Mouse (Mus musculus) heart, postnatal 36 days (tissue): ENCODE data around the gene Ccnl1. TPM values are rescaled to one million over a fixed set of nuclear protein-coding genes. Genes with fewer than 3 reads are reported as not detected.

Experiments
- DNase-seq, 2 experiments: peaks; one replicate each; pipeline ENCODE4 v3.0.0; 2021 to 2022
- intact Hi-C: fragments of 180-260 bp; cut with DNase I; formaldehyde crosslinking; loops from one replicate; pipeline ENCODE4 v1.15.1; 2025
- total RNA-seq, 2 experiments: library from RNA; stranded (reverse); gene quantifications; 2 replicates each; pipeline ENCODE4 v1.2.3; 2021

The Ccnl1 gene
- total RNA-seq, 2 experiments from 2014 or later, result 19.2 to 21.6 TPM

GRCm38 (mm10) chr3:65962270-65962930 is 4.4 kb upstream of the Ccnl1 start:
- intact Hi-C loops, result no loop called here
- DNase-seq, result no peak

GRCm38 (mm10) chr3:65960291-65960945 is 2.4 kb upstream of the Ccnl1 start:
- no peak for DNase-seq
- intact Hi-C loops, result no loop called here

- intact Hi-C loops, result loop anchor here (2.0 kb wide), 1 partner anchor 31 kb away; no protein-coding TSS in a partner anchor
- DNase-seq, result no peak
These were observed 1.5 kb upstream of the Ccnl1 start for GRCm38 (mm10) chr3:65959416-65960001.

GRCm38 (mm10) chr3:65958840-65959185 is 764 bp upstream of the Ccnl1 start:
- peak in 1 of 2 experiments; percentile 18 for DNase-seq

GRCm38 (mm10) chr3:65957271-65958101 is 563 bp downstream of the Ccnl1 start:
- peak; percentile 63 to 70 for DNase-seq
- intact Hi-C loops, result loop anchor here (1.0 to 2.0 kb wide), 2 partner anchors 17 to 33 kb away; no protein-coding TSS in a partner anchor

More at GRCm38 (mm10) chr3:65958840-65959185, 764 bp upstream of the Ccnl1 start:
- intact Hi-C loops, result loop anchor here (1.0 to 2.0 kb wide), 2 partner anchors 15 to 32 kb away; no protein-coding TSS in a partner anchor

GRCm38 (mm10) chr3:65954499-65955391 is 3.3 kb downstream of the Ccnl1 start:
- no peak for DNase-seq
- intact Hi-C loops, result no loop called here

- intact Hi-C loops, result no loop called here
These were observed 7.2 kb downstream of the Ccnl1 start for GRCm38 (mm10) chr3:65950831-65951365.

GRCm38 (mm10) chr3:65950304-65950703 is 7.7 kb downstream of the Ccnl1 start:
- intact Hi-C loops, result no loop called here
- DNase-seq, result no peak

More at GRCm38 (mm10) chr3:65950831-65951365, 7.2 kb downstream of the Ccnl1 start:
- DNase-seq, result no peak

- intact Hi-C loops, result no loop called here
- DNase-seq, result no peak
These were observed 12.6 kb downstream of the Ccnl1 start for GRCm38 (mm10) chr3:65945277-65945932.

GRCm38 (mm10) chr3:65944713-65945112 is 13.3 kb downstream of the Ccnl1 start:
- intact Hi-C loops, result no loop called here

GRCm38 (mm10) chr3:65943453-65943852 is 14.6 kb downstream of the Ccnl1 start:
- no peak for DNase-seq
- intact Hi-C loops, result no loop called here

More at GRCm38 (mm10) chr3:65944713-65945112, 13.3 kb downstream of the Ccnl1 start:
- no peak for DNase-seq

GRCm38 (mm10) chr3:65941052-65941451 is 17.0 kb downstream of the Ccnl1 start:
- intact Hi-C loops, result no loop called here
- no peak for DNase-seq

GRCm38 (mm10) chr3:65938211-65938610 is 19.8 kb downstream of the Ccnl1 start:
- intact Hi-C loops, result loop anchor here (2.0 kb wide), 1 partner anchor 53 kb away; no protein-coding TSS in a partner anchor

GRCm38 (mm10) chr3:65936384-65936783 is 21.7 kb downstream of the Ccnl1 start:
- no peak for DNase-seq
- intact Hi-C loops, result no loop called here

More at GRCm38 (mm10) chr3:65938211-65938610, 19.8 kb downstream of the Ccnl1 start:
- no peak for DNase-seq

- intact Hi-C loops, result no loop called here
- no peak for DNase-seq
These were observed 22.9 kb downstream of the Ccnl1 start for GRCm38 (mm10) chr3:65935153-65935552.

- peak; percentile 33 to 38 for DNase-seq
- intact Hi-C loops, result loop anchor here (5.0 kb wide), 2 partner anchors 551 to 946 kb away; no protein-coding TSS in a partner anchor
These were observed 24.3 kb downstream of the Ccnl1 start for GRCm38 (mm10) chr3:65933726-65934125.

GRCm38 (mm10) chr3:65931542-65931941 is 26.5 kb downstream of the Ccnl1 start:
- intact Hi-C loops, result loop anchor here (2.0 to 5.0 kb wide), 4 partner anchors 59 to 944 kb away; no protein-coding TSS in a partner anchor

GRCm38 (mm10) chr3:65930636-65931035 is 27.4 kb downstream of the Ccnl1 start:
- no peak for DNase-seq
- intact Hi-C loops, result loop anchor here (2.0 to 5.0 kb wide), 4 partner anchors 60 to 943 kb away; no protein-coding TSS in a partner anchor

More at GRCm38 (mm10) chr3:65931542-65931941, 26.5 kb downstream of the Ccnl1 start:
- no peak for DNase-seq
